Mouse (Mus musculus) megakaryocyte, embryonic 14.5 days (primary cell): ENCODE measurements at regions not wholly inside any gene's neighbourhood (a gene's known extent, or its start where the extent isn't known, plus 50 kb on each side); places are given as distances from the start of the nearest gene placed in this dataset.

Experiments used
- H3K27me3 ChIP-seq: replicated peaks from 2 replicates; pipeline ENCODE3; 2012; ENCODE audit warnings: inconsistent platforms
- H3K36me3 ChIP-seq: replicated peaks from 2 replicates; pipeline ENCODE3; 2012; ENCODE audit warnings: low read length, inconsistent platforms, mixed read lengths
- H3K4me1 ChIP-seq: 2 replicates; pipeline ENCODE4 v1.6.1; 2012; ENCODE audit warnings: inconsistent platforms
- H3K4me3 ChIP-seq: replicated peaks from 2 replicates; pipeline ENCODE3; 2012; ENCODE audit warnings: moderate library complexity, mild to moderate bottlenecking, inconsistent platforms
- H3K9me3 ChIP-seq: 2 replicates; pipeline ENCODE4 v1.6.1; 2012; ENCODE audit warnings: inconsistent platforms
- FLI1 ChIP-seq: IDR thresholded peaks from 2 replicates; pipeline ENCODE4 v1.6.1; 2012; ENCODE audit warnings: low read length, inconsistent platforms, mixed read lengths
- GATA1 ChIP-seq: IDR thresholded peaks from 3 replicates; pipeline ENCODE4 v1.6.1; 2012; ENCODE audit warnings: mixed read lengths, low read length, inconsistent platforms, borderline replicate concordance

DNA sequence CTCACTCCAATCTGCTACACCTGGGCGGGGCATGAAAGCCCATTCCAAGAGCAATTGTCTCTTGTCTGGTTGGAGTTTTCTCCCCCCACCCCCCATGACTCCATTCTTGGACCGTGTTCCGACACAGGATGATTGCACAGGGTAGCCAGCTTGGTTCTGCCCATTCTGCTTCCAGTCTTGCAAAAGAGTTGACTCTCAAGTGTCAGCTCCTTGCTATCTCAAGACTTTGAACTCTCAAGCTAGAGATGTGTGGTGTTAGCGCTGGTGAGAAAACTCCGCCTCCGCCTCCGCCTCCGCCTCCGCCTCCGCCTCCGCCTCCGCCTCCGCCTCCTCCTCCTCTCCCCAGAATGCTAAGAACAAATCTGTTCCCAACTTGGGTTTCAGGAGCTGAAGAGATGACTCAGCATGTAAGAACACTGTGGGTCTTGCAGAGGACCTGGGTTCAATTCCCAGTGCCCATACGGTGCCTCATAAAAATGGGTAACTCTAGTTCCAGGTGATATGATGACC, 135.1 kb downstream of the Bcat1 start:
- Histone ChIP-seq H3K27me3 (no peaks in the 10 kb centered on the region), H3K4me3 (no peak overlapping the region), H3K4me1 (no peaks in the 10 kb centered on the region), H3K36me3 (no peaks in the 10 kb centered on the region), H3K9me3 (no peaks in the 10 kb centered on the region)
- no peak for TF ChIP-seq GATA1
- TF ChIP-seq FLI1, result no peak

- TF ChIP-seq FLI1 (no peak), GATA1 (no peak)
- peaks cover 5% of the 10 kb centered on the region; the same call in 1 of the 2 replicates for H3K9me3 ChIP-seq
- no peaks in the 10 kb centered on the region for H3K4me1 ChIP-seq
- no peaks in the 10 kb centered on the region for H3K36me3 ChIP-seq
- no peaks in the 10 kb centered on the region for H3K27me3 ChIP-seq
- no peak overlapping the region for H3K4me3 ChIP-seq
Measured at GRCm38 (mm10) chr6:144938613-144939236, 137.3 kb downstream of the Bcat1 start.

GRCm38 (mm10) chr6:144937211-144937610, 138.8 kb downstream of the Bcat1 start:
- Histone ChIP-seq H3K9me3 (peaks cover 20% of the 10 kb centered on the region), H3K4me3 (no peak overlapping the region), H3K27me3 (no peaks in the 10 kb centered on the region), H3K36me3 (no peaks in the 10 kb centered on the region), H3K4me1 (no peaks in the 10 kb centered on the region)
- TF ChIP-seq FLI1 (no peak), GATA1 (no peak)

DNA sequence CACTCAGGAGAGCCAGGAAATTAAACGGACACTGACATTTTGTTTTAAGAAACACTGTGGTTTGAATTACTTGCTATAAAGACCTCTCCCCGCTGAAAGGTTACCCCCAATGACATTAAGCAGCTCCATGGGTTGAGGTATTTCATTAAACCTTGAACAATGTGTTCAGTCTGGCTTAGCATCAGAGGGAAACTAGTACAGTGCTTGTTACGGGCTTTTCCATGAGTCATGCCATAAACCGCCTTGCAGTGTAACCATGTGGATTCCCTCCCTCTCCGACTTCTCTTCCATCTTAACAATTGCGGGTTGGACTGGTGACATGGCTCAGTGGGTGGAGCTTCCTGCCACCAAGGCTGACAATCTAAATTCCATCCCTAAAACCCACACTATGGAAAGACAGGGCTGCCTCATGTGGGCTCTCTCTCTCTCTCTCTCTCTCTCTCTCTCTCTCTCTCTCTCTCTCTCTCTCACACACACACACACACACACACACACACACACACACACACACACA, 142.2 kb downstream of the Bcat1 start:
- TF ChIP-seq GATA1 (no peak), FLI1 (no peak)
- Histone ChIP-seq H3K4me3 (no peak overlapping the region), H3K27me3 (no peaks in the 10 kb centered on the region), H3K9me3 (peaks cover 23% of the 10 kb centered on the region), H3K4me1 (no peaks in the 10 kb centered on the region), H3K36me3 (no peaks in the 10 kb centered on the region)

GRCm38 (mm10) chr6:144932402-144932801, 143.6 kb downstream of the Bcat1 start:
- Histone ChIP-seq H3K4me3 (no peak overlapping the region), H3K36me3 (no peaks in the 10 kb centered on the region), H3K4me1 (no peaks in the 10 kb centered on the region), H3K27me3 (no peaks in the 10 kb centered on the region), H3K9me3 (peaks cover 23% of the 10 kb centered on the region)
- TF ChIP-seq FLI1, result no peak
- TF ChIP-seq GATA1, result no peak

GRCm38 (mm10) chr6:144929959-144930358, 146.0 kb downstream of the Bcat1 start:
- TF ChIP-seq GATA1 (no peak), FLI1 (no peak)
- no peaks in the 10 kb centered on the region for H3K36me3 ChIP-seq
- H3K4me1 ChIP-seq, result no peaks in the 10 kb centered on the region
- H3K4me3 ChIP-seq, result no peak overlapping the region
- H3K9me3 ChIP-seq, result peaks cover 23% of the 10 kb centered on the region
- H3K27me3 ChIP-seq, result no peaks in the 10 kb centered on the region

DNA sequence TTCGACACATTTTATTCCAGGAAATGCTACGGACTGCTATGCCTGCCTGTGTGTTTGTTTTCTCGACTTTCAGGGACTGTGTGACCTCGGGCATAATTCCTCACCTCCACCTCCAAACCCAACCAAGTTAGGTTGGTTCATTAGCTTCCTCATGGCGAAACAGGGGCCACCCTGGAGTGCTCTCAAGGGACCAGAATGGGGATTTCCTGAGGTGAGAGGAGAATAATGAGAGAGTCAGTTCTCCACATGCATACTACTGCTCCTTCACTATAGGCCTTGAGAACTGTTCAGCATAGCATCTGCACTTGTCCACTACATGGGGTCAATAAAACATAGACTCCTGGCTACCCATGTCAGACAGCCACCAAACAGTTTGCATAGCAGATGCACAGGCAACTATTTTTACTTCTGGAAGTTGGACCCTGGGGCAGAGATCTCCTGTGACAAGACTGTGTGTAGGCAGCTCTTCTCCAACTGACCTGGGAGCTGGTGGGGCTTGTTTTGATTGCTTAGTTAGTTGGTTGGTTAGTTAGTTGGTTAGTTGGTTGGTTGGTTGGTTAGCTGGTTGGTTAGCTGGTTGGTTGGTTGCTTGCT, 146.6 kb downstream of the Bcat1 start:
- Histone ChIP-seq H3K27me3 (peaks cover 2% of the 10 kb centered on the region), H3K4me1 (no peaks in the 10 kb centered on the region), H3K9me3 (peaks cover 20% of the 10 kb centered on the region), H3K4me3 (no peak overlapping the region), H3K36me3 (no peaks in the 10 kb centered on the region)
- no peak for TF ChIP-seq GATA1
- no peak for TF ChIP-seq FLI1

DNA sequence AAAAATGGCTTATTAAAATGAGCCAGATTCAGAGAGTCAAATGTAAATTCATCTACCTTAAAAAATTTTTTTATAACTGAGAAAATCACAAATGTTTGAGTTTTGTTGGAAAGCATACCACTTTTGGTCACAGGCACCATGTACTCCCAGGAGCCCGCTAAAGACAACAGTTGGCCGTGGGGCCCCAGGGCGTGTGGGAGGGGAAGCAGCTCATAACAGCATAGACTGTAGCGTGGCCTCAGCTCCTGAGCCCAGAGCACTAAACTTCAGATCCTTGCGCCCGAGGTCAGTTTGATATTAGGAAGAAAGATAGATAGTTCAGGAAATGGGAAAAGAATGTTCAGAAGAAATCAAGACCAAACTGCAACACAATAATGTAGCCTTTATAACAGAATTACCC, 145.8 kb upstream of the Sox5 start:
- no peaks in the 10 kb centered on the region for H3K4me1 ChIP-seq
- H3K9me3 ChIP-seq, result peaks cover 6% of the 10 kb centered on the region
- H3K27me3 ChIP-seq, result peaks cover 4% of the 10 kb centered on the region
- H3K4me3 ChIP-seq, result no peak overlapping the region
- no peak for TF ChIP-seq GATA1
- TF ChIP-seq FLI1, result no peak
- H3K36me3 ChIP-seq, result no peaks in the 10 kb centered on the region

DNA sequence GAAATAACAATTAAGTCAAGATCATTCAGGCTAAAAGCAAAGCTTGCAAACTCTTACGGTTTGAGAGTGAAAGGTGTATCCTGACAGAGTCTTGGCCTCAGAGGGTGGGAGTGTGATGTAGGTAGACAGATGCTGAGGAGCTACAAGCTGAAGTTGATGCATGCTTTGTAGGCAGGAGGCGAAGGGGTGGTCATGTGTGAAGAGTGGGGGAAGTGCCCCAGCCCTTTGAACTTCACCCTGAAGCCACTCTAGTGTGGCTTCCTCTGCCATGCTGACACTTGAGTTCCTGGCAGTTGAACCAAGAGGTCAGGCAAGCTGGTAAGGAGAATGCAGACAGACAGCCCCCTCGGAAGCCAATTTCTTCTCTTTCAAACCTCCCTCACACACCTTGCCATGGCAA, 141.0 kb upstream of the Sox5 start:
- Histone ChIP-seq H3K4me3 (no peak overlapping the region), H3K4me1 (peaks cover 20% of the 10 kb centered on the region), H3K27me3 (peaks cover 4% of the 10 kb centered on the region), H3K36me3 (no peaks in the 10 kb centered on the region), H3K9me3 (no peaks in the 10 kb centered on the region)
- TF ChIP-seq FLI1, result no peak
- TF ChIP-seq GATA1, result no peak

DNA sequence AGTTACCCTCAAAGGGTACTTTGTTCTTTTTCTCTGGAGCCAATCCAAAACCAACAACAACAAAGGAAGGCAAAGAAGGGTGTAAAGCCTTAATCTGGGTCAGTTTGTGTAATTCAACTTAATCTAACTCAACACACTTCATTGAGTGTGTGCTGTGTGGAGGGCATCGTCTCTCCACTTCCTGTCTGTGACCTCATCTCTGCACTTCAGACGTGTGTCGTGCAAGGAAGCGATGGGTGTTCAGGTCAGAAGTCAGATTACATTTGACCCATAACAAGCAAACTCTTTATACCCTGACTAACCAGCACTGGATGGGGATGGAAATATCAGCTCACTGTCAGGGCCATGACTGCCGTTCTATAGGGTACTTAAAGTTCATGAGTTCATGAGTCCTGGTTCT, 138.0 kb upstream of the Sox5 start:
- Histone ChIP-seq H3K9me3 (no peaks in the 10 kb centered on the region), H3K4me1 (peaks cover 25% of the 10 kb centered on the region), H3K36me3 (no peaks in the 10 kb centered on the region), H3K4me3 (peak overlapping the region; percentile 44), H3K27me3 (peaks cover 3% of the 10 kb centered on the region)
- no peak for TF ChIP-seq GATA1
- no peak for TF ChIP-seq FLI1

DNA sequence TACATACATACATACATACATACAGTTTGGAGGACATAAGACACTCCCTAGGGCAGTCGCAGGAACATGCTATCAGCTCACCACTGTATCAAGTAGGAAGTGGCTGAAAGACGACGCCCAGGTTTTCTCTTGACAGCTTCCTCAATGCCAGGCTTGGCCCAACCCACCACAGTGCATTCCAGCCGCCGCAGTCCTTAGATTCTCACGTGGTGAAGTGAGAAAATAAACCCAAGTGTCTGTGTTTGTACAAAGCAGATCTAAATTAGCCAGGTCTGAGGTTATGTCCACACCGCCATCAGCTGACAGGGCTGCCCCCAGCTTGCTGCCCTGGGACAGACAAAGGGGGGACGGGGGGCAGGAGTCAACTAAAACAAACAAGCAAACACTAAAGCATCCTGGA, 135.4 kb upstream of the Sox5 start:
- peaks cover 25% of the 10 kb centered on the region for H3K4me1 ChIP-seq
- peaks cover 3% of the 10 kb centered on the region for H3K27me3 ChIP-seq
- H3K4me3 ChIP-seq, result no peak overlapping the region
- TF ChIP-seq FLI1 (no peak), GATA1 (no peak)
- no peaks in the 10 kb centered on the region for H3K9me3 ChIP-seq
- no peaks in the 10 kb centered on the region for H3K36me3 ChIP-seq
